Mouse (Mus musculus): ENCODE results near the gene Casz1.

GRCm38 (mm10) chr4:148781516-148781915 is 22.7 kb upstream of the Casz1 start:
- TF ChIP-seq TAL1 (IDR thresholded peaks at IDR 0.05; ENCODE audit: low read length) (no peak), GATA1 (IDR thresholded peaks at IDR 0.05; ENCODE audit: low read length) (no peak)
